Mouse (Mus musculus) layer of hippocampus, adult 9-11 months (tissue): Measurements from ENCODE around the gene Borcs6.
A peak's percentile ranks its signal among the peaks of the same experiment; 100 is the strongest.
"Not testable (repeated sequence)": the region's sequence is repeated elsewhere in the genome, so short reads cannot be mapped to it uniquely, and the experiment has no call there.

Experiments used
- DNase-seq: peaks from one replicate; pipeline ENCODE4 v3.0.0; 2022

The Borcs6 gene

GRCm38 (mm10) chr11:69059357-69059974 lies at the start of gene Borcs6:
TSS of gene Borcs6 (plus strand) at chr11:69059717.
- peak; percentile 99 for DNase-seq

DNA sequence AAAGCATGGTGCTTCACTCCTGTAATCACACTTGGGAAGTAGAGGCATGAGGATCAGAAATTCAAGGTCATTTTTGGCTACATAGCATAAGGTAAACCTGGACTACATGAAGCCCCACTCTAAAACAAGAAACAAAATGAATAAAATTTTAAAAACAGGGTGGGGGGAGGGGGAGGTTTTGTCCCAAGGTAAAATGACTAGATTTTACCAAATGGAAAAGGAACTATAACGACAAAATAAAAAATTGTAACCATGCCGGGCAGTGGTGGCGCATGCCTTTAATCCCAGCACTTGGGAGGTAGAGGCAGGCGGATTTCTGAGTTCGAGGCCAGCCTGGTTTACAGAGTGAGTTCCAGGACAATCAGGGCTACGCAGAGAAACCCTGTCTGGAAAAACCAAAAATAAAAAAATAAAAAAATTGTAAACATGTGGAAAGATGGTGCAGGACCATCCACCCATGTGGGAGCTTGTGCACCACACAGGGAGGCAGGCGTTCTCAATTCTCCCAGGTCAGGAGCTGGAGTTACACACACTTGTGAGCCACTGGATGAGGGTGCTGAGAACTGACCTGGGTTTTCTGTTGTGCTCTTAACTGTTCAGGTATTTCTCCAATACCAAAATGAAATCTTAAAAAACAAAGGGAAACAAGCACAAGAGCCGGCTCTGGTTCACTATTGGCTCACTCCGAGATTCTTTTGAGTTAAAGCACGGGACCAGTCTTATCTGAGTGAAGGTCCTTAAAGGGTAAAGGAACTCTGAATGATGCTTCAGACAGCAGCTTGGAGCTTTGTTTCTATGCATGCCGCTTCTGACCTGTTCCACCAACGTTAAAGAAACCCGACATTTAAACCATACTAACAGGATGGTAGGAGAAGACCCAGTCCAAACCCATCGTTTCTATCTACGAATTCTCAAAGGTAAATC lies 48.9 kb upstream of the Borcs6 start:
- no peak for DNase-seq

- not testable (repeated sequence) for DNase-seq
Observed at GRCm38 (mm10) chr11:69011445-69011844, 48.1 kb upstream of the Borcs6 start.

DNA sequence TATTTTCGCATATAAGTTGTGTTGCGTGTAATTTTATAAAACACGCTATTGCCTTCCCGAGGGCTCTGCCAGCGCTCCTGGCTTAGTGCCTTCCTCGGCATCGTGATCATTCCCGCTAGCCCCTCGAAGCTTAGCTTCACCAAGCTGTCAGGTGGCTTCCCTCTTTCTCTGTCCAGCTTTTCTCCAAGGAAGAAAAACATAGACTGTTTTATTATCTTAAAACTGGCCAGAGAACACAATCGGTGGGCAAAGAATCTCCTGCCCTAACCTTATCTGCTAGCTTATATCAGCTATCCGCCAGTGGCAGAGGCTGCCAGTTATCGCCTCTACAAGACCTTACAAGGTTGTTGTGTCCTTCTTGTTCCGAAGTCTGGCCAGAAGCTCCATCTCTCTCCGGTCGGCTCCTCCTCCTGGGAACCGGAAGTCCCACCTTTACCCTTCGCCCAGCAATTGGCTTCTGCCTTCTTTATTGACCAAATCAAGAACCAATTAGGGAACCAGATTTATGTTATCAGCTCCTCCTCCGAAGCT lies 47.4 kb upstream of the Borcs6 start:
- DNase-seq, result peak; percentile 93

DNA sequence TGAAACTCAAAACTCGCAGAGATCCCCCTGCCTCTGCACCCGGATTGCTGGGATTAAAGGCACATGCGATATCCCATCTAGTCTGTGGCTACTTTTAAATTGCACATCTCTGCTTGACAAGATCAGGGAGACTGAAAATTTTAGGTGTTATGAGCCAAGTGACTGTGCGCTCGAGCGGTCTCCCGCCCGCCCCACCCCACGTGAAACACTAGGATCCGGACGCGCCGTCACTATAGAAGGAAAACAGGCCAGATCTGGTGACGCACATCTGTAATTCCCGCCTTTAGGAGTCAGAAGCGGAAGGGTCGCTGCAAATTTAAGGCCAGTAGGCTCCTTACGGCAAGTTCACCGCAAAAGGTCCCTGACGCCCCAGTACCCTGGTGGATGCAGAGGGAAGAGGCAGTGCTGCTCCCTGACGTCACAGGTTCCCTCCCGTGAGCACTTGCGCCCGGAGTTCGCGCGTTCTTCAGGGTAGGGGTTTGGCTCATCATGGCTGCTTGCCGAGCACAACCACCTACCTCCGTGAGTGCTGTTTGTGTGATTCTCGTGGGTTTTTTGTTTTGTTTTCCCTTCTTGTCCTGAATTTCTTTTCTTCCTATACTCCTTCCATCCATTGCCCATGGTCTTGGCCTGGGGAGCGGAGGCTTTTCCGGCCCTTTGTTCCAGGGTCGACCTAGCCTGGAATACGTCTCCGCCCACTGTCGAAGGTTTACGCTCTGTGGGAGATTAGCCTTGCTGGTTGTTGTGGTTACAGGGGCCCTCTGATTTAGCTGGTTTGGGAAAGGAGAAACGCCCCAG lies 43.7 kb upstream of the Borcs6 start, which contains the start of gene Ctc1:
Ctc1 (plus strand) TSS at position 268 of the 798 bp plus-strand sequence.
- DNase-seq, result peak; percentile 91

DNA sequence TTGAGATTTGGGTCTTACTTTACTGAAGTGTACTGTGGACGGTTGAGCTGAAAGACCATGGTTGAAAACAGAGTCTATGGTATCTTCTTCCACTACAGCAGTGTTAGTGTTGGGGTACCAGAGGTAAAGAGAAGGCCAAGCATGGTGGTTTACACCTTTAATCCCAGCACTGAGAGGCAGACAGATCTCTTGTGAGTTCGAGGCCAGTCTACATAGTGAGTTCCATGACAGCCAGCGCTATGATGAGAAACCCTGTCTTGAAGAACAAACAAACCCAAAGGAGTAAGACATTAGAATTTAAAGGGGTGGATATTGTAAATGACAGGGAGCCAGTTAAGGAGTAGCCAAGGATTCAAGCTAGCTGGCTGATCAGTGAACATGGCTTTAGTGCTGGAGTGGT lies 42.8 kb upstream of the Borcs6 start:
- no peak for DNase-seq

- no peak for DNase-seq
Observed at GRCm38 (mm10) chr11:69020691-69021090, 38.8 kb upstream of the Borcs6 start.

DNA sequence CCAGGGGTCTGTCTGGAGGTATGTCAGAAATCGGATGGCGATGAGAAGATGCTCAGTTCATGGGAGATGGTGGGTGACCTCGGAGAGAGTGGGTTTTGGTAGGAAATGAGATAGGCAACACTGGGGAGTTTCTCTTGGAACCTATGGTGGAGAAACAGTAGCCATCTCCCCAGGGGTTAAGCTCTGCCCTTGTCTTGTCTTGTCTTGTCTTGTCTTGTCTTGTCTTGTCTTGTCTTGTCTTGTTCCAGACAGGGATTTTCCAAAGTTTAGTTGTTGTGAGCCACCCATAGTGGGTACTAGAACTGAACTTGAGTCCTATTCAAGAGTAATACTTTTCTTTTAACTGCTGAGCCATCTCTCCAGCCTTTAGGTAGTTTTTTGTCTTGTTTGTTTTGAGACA lies 33.0 kb upstream of the Borcs6 start:
- DNase-seq, result no peak

- DNase-seq, result no peak
Observed at GRCm38 (mm10) chr11:69028805-69029204, 30.7 kb upstream of the Borcs6 start.

DNA sequence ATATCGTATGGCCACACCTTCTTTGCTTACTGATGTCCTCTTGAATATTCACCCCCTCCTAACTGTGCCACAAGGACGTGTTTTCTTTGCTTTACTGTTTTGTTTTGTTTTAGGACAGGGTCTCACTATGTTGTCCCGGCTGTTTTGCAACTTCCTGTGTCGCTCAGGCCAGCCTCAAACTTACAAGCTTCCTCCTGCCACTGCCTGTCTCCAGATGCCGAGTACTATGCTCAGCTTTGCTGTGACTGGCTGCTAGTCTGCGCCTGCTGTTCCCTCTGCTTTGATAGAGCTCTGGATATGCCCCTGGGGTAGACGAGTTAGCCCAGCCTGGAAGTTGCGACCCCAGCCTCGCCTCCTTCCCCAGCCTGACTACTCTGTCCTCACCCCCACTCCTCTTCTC lies 26.0 kb upstream of the Borcs6 start:
- peak; percentile 44 for DNase-seq

- no peak for DNase-seq
Observed at GRCm38 (mm10) chr11:69034585-69034984, 24.9 kb upstream of the Borcs6 start.

DNA sequence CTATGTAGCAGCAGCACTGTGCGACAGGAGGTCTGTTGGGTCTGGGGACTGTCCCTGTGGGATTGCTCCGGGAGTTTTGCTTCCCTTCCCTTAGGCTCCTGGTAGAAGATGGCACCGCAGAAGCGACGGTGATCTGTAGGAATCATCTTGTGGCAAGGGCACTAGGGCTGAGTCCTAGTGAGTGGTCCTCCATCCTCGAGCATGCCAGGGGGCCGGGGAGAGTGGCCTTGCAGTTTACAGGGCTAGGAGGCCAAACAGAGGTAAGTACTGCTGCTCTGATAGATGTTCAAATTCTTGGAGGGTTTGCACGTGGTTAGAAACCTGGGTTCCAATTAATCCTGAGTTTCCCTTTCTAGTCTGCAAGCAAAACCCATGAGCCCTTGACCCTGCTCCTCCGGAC lies 24.1 kb upstream of the Borcs6 start:
- DNase-seq, result no peak

DNA sequence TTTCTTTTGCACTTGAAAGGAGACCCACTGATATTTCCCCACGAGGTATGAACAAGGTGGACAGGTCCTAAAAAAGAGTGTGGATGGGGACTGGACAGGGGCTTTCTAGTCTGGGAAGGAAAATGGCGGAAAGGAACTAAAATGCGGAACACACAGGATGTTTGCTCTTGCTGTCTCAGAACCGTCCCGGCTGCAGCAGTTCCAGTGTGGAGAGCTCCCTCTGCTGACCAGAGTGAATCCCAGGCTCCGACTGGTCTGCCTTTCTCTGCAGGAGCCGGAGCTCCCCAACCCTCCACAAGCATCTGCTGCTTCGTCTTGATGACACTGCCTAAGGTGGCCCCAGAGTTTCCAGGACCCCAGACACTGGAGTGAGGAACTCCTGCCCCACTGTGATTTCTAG lies 23.7 kb upstream of the Borcs6 start:
- DNase-seq, result peak; percentile 94

DNA sequence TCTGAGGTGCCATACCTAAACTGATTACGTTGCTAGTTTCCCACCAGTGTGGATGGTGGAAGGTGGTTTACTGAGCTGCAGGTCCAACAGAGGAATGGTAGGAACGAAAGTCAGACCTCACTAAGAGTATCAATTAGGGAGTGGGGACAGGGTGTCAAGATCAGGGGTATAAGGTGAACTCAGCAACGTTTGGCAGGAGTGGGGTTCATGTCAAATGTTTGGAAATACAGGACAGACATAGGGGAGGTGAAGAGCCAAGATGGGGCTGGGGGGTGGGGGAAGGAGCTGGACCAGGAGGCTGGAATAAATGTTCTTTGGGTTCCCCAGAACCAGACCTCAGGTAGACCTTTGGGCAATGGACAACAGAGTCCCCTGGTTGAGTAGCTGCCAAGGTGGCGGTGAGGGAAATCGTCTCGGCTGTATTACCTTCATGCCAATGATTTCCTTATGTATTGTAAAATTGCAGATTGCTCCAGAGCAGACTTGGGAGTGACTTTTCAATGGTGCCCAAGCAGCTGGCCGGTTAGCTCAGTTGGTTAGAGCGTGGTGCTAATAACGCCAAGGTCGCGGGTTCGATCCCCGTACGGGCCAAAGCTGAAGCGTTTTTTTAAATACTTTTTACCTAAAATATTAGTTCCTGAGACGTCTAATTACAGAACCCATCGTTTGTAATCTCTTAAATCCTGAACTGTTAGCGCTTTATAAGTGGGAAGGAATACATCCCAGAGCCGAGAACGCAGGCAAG lies 22.9 kb upstream of the Borcs6 start:
- DNase-seq, result peak; percentile 87

- peak; percentile 86 for DNase-seq
Observed at GRCm38 (mm10) chr11:69037231-69038061, 22.1 kb upstream of the Borcs6 start.

GRCm38 (mm10) chr11:69038173-69038572 lies 21.3 kb upstream of the Borcs6 start:
- DNase-seq, result no peak

- peak; percentile 69 for DNase-seq
Observed at GRCm38 (mm10) chr11:69045531-69046394, 13.8 kb upstream of the Borcs6 start, which contains the start of gene Aurkb. TSS of gene Aurkb (plus strand) at chr11:69045647.

- DNase-seq, result no peak
Observed at GRCm38 (mm10) chr11:69046395-69046774, 13.1 kb upstream of the Borcs6 start.

DNA sequence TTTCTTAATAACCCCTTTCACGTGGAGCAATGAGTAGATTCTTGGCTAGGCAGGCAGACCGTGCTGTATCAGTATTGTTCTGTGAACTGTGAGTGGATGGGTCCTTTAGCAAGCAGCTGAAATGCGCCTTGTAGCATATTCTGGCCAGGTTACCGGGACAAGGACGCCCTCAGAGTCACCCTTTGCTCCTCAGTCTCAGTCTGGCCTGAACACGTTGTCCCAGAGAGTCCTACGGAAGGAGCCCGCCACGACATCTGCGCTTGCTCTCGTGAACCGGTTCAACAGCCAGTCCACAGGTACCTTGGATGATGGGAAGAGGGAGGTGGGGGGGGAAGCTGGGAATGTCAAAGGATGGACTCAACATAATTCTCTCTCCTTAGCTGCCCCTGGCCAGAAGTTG lies 11.9 kb upstream of the Borcs6 start:
- no peak for DNase-seq

- no peak for DNase-seq
Observed at GRCm38 (mm10) chr11:69048151-69048550, 11.4 kb upstream of the Borcs6 start.
